Mouse (Mus musculus) ES-Bruce4 (cell line): ENCODE measurements at regions not wholly inside any gene's neighbourhood (a gene's known extent, or its start where the extent isn't known, plus 50 kb on each side); places are given as distances from the start of the nearest gene placed in this dataset.
A peak's percentile ranks its signal among the peaks of the same experiment; 100 is the strongest.

Source experiments
- H3K27ac ChIP-seq: 2 replicates; pipeline ENCODE4 v1.5.1; 2012; ENCODE audit warnings: low read length, inconsistent platforms; ENCODE audit not compliant: insufficient read depth
- H3K27me3 ChIP-seq: 2 replicates; pipeline ENCODE4 v1.6.1; 2012; ENCODE audit warnings: mild to moderate bottlenecking, low read length, inconsistent platforms; ENCODE audit not compliant: control insufficient read depth, poor library complexity, insufficient read depth, severe bottlenecking
- H3K36me3 ChIP-seq: 2 replicates; pipeline ENCODE4 v1.6.1; 2012; ENCODE audit warnings: inconsistent platforms, mild to moderate bottlenecking, low read length, moderate library complexity; ENCODE audit not compliant: control insufficient read depth, poor library complexity, insufficient read depth, severe bottlenecking
- H3K4me1 ChIP-seq: one replicate; pipeline ENCODE4 v1.8.1; 2011; ENCODE audit warnings: low read length; ENCODE audit not compliant: control insufficient read depth, insufficient read depth
- H3K4me3 ChIP-seq: 2 replicates; pipeline ENCODE4 v1.5.1; 2011; ENCODE audit warnings: low read depth, mild to moderate bottlenecking, low read length
- H3K9ac ChIP-seq: 2 replicates; pipeline ENCODE4 v1.6.1; 2012; ENCODE audit warnings: low read depth, mild to moderate bottlenecking, inconsistent platforms; ENCODE audit not compliant: poor library complexity, severe bottlenecking
- H3K9me3 ChIP-seq: replicated peaks from 2 replicates; pipeline ENCODE4 v1.6.1; 2012; ENCODE audit warnings: mild to moderate bottlenecking, low read length, inconsistent platforms; ENCODE audit not compliant: control insufficient read depth, poor library complexity, insufficient read depth, severe bottlenecking
- CTCF ChIP-seq: IDR thresholded peaks from one replicate; pipeline ENCODE4 v1.8.1; 2011; ENCODE audit warnings: low read depth, low read length
- EP300 ChIP-seq: IDR thresholded peaks from 2 replicates; pipeline ENCODE4 v1.6.1; 2011; ENCODE audit warnings: low read depth, low read length; ENCODE audit not compliant: insufficient read depth
- POLR2A ChIP-seq: IDR thresholded peaks from one replicate; pipeline ENCODE4 v1.8.1; 2011; ENCODE audit warnings: low read length; ENCODE audit not compliant: insufficient read depth

- H3K9me3 ChIP-seq = peaks cover 10% of the 10 kb centered on the region; the same call in 1 of the 2 replicates
- no peak for TF ChIP-seq POLR2A
- TF ChIP-seq EP300 = no peak
- TF ChIP-seq CTCF = peak; percentile 53
- no peak overlapping the region for H3K27ac ChIP-seq
- H3K4me1 ChIP-seq = no peaks in the 10 kb centered on the region
- H3K4me3 ChIP-seq = no peak overlapping the region
- H3K27me3 ChIP-seq = no peaks in the 10 kb centered on the region; the same call in 1 of the 2 replicates
- no peak overlapping the region for H3K9ac ChIP-seq
- no peaks in the 10 kb centered on the region for H3K36me3 ChIP-seq
Observed at GRCm38 (mm10) chr2:12492369-12492768, 73.1 kb upstream of the Mindy3 start.

DNA sequence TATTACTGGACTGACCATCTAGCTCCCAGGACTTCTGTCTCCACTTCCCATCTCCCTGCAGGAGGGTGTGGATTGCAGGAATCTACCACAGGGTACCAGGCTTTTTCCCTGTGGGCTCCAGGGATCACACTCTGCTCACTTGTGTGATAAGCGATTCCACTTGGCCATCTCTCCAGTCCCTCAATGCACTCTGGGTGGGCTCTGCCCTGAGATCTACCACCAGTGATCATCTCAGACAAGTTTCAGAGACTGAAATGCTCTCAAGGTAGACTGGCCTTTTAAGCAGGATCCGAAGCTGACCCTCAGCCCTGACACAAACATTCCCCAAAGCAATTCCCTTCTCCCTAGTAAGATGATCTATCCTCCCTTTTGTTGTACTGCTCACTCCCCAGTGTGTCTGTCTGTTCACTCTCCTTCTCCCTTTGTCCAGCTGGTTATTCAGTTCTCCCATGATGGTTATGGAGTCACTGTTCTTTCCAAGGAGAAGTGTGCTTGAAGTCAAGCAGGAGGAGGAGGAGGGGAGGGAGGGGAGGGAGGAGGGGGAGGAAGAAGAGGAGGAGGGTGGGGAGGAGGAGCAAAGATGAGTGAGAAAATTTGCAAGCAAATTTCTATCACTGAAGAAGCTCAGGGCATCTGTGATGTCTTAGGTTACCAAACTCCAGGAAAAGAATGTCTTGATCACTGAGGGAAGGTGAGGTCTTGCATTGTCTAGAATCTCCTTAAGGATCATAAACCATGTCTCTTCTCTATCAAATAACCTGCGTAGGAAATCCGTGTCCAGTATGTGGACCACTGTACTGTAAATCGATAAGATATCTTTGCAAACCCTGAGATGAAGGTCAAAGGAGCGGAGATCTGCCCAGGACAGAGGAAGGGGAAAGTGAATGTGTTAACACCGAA lies 50.4 kb upstream of the Mindy3 start:
- no peaks in the 10 kb centered on the region for H3K27me3 ChIP-seq
- TF ChIP-seq POLR2A (no peak), EP300 (no peak), CTCF (no peak)
- H3K27ac ChIP-seq = no peak overlapping the region
- H3K36me3 ChIP-seq = no peaks in the 10 kb centered on the region
- no peak overlapping the region for H3K9ac ChIP-seq
- peaks cover 8% of the 10 kb centered on the region for H3K9me3 ChIP-seq
- no peaks in the 10 kb centered on the region for H3K4me1 ChIP-seq
- no peak overlapping the region for H3K4me3 ChIP-seq
